Comparison of ENCODE assay signal across 20 mouse cellular contexts in the genomic region with DNA sequence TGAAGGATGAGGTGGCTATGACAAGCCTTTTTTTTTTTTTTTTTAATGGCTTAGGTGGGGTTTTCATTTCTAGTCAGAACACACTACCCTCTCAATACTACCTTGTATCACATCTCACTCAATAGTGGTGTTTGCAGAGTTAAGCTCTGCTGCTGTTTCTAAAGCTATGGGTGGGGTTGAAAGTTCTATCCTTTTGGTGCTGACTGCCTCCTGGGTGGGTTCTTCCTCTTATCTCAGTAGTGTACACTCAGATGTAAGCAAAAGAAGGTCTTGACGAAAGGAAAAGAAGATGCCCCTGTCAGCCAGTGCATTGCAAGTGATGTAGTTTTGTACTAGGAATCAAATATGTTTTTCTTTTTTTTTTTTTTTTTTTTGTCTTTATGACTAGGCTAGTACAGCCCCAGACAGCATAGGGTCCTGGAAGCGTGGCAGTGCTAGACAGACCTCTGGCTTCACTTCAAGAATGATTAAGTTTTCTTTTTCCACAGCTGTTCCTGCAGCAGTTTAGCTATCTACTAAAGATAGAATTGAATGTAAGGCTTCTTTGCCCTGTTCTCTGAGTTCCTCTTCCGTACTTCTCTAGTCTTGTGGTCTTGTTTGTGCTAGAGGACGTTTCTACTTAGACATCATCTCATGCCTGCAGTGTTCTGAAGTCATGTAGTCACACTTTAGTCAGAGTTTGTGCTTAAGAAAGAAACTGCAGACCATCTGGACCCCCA. TPM values are rescaled to one million over a fixed set of nuclear protein-coding genes. Genes with fewer than 3 reads are reported as not detected.
DNase-seq lines count a peak whose midpoint lies in the region; ATAC-seq lines count a peak whose summit lies in the region.
"Had no signal": no experiment of that assay in that cellular context is flagged by ENCODE, and none has a peak within 500 bp of the region (broad histone marks: within the 10 kb centered on the region; RNA-seq: fewer than 3 reads in every experiment).

No protein-coding gene starts in this region.

- 86% methylated on average over 4 of the region's 4 CpGs for WGBS in midbrain, embryonic 11.5 days
- WGBS in midbrain, embryonic 10.5 days, result 91% methylated on average over 4 of the region's 4 CpGs

- no peak overlapping the region for H3K27ac ChIP-seq in midbrain, embryonic 11.5 days (ENCODE audit: low read depth, low read length)
- no peak overlapping the region for H3K27ac ChIP-seq in midbrain, embryonic 10.5 days (replicated peaks)
- H3K27ac ChIP-seq: embryonic facial prominence, embryonic 10.5 days; forebrain, embryonic 15.5 days; hindbrain, embryonic 10.5 days; intestine, embryonic 15.5 days; limb, embryonic 12.5 days; stomach, embryonic 15.5 days had no signal

- H3K9me3 ChIP-seq in midbrain, embryonic 11.5 days (ENCODE audit: control insufficient read depth, low read length), result no peaks in the 10 kb centered on the region
- H3K9me3 ChIP-seq in midbrain, embryonic 10.5 days (replicated peaks), result no peaks in the 10 kb centered on the region
- H3K9me3 ChIP-seq: embryonic facial prominence, embryonic 10.5 days; forebrain, embryonic 15.5 days; heart, embryonic 12.5 days; hindbrain, embryonic 10.5 days; intestine, embryonic 15.5 days; limb, embryonic 12.5 days; stomach, embryonic 15.5 days had no signal

- H3K4me2 ChIP-seq in midbrain, embryonic 11.5 days, result no peak overlapping the region
- H3K4me2 ChIP-seq: forebrain, embryonic 15.5 days; heart, embryonic 12.5 days; intestine, embryonic 15.5 days; limb, embryonic 12.5 days; stomach, embryonic 15.5 days had no signal

- H3K4me3 ChIP-seq in midbrain, embryonic 11.5 days (ENCODE audit: low read depth, low read length), result no peak overlapping the region
- no peak overlapping the region for H3K4me3 ChIP-seq in midbrain, embryonic 10.5 days
- H3K4me3 ChIP-seq: embryonic facial prominence, embryonic 10.5 days; erythroblast, embryonic 14.5 days; forebrain, embryonic 15.5 days; heart, embryonic 12.5 days; hindbrain, embryonic 10.5 days; intestine, embryonic 15.5 days; limb, embryonic 12.5 days; stomach, embryonic 15.5 days had no signal

- peak; percentile 56 for DNase-seq in midbrain, embryonic 11.5 days (ENCODE audit: low spot score, missing footprints)
- no peak for DNase-seq in midbrain, embryonic 10.5 days (ENCODE audit: low spot score)
- DNase-seq in frontal cortex, postnatal 10 days (ENCODE audit: low spot score in 2 of 2), result no peak
- no peak for DNase-seq in left cerebral cortex, adult 9 months (ENCODE audit: low spot score in 2 of 2)
- DNase-seq in thymus, postnatal 25 days, result no peak
- DNase-seq: cerebellum, postnatal 25 days; lung, postnatal 14 days; spleen, adult 18-20 months; thymus, adult 2 months had no signal

- no peak overlapping the region for H3K9ac ChIP-seq in midbrain, embryonic 11.5 days (ENCODE audit: low read length)
- H3K9ac ChIP-seq: forebrain, embryonic 15.5 days; heart, embryonic 12.5 days; intestine, embryonic 15.5 days; limb, embryonic 12.5 days; stomach, embryonic 15.5 days had no signal

- no peaks in the 10 kb centered on the region for H3K4me1 ChIP-seq in midbrain, embryonic 11.5 days (ENCODE audit: control insufficient read depth, insufficient read depth, low read length)
- H3K4me1 ChIP-seq in midbrain, embryonic 10.5 days, result no peaks in the 10 kb centered on the region
- H3K4me1 ChIP-seq: embryonic facial prominence, embryonic 10.5 days; forebrain, embryonic 15.5 days; heart, embryonic 12.5 days; hindbrain, embryonic 10.5 days; intestine, embryonic 15.5 days; limb, embryonic 12.5 days; stomach, embryonic 15.5 days had no signal

- no peaks in the 10 kb centered on the region for H3K27me3 ChIP-seq in midbrain, embryonic 11.5 days (ENCODE audit: control insufficient read depth, insufficient read depth, low read length)
- H3K27me3 ChIP-seq in midbrain, embryonic 10.5 days (ENCODE audit: low read depth, poor library complexity, severe bottlenecking), result no peaks in the 10 kb centered on the region
- H3K27me3 ChIP-seq: forebrain, embryonic 15.5 days; heart, embryonic 12.5 days; intestine, embryonic 15.5 days; limb, embryonic 12.5 days; stomach, embryonic 15.5 days had no signal

- ATAC-seq in midbrain, embryonic 11.5 days (ENCODE audit: low FRiP score), result no peak
- peak; percentile 80 to 86 for ATAC-seq in hematopoietic stem cell, adult 5-6 weeks (replicated peaks in 1 of 2; ENCODE audit: insufficient read depth in 1 of 2, low FRiP score in 2 of 2, low TSS enrichment in 1 of 2, low read depth in 1 of 2, poor library complexity in 2 of 2, severe bottlenecking in 2 of 2)
- peak; percentile 71 for ATAC-seq in megakaryocyte, adult 5-6 weeks (ENCODE audit: poor library complexity, severe bottlenecking)
- ATAC-seq: forebrain, embryonic 15.5 days; intestine, embryonic 15.5 days; midbrain, embryonic 16.5 days had no signal

- peaks cover 17% of the 10 kb centered on the region; the same call in 1 of the 2 replicates for H3K36me3 ChIP-seq in midbrain, embryonic 11.5 days (ENCODE audit: control insufficient read depth, insufficient read depth, low read length)
- H3K36me3 ChIP-seq in midbrain, embryonic 10.5 days, result peaks cover 97% of the 10 kb centered on the region

RNA-seq across cellular contexts. Expression of gene Resf1, which starts 14.5 kb away (rescaled TPM):
- 42.0 and 44.5 TPM in 2 replicates for polyA plus RNA-seq in midbrain, embryonic 11.5 days (2014; fragmentation: Nextera tagmentation; extraction: Ambion mirVana)
- 38.3 and 39.3 TPM in 2 replicates for polyA plus RNA-seq in midbrain, embryonic 10.5 days (2016; fragmentation: Nextera tagmentation; extraction: Ambion mirVana)
- total RNA-seq in hematopoietic stem cell, adult 5-6 weeks (2017), result 73.6 and 78.5 TPM in 2 replicates
- total RNA-seq in megakaryocyte, adult 5-6 weeks (2015), result 114 and 122 TPM in 2 replicates
- 76.9 and 91.4 TPM in 2 replicates for total RNA-seq in megakaryocyte, adult 5-6 weeks (2017)
